Mouse (Mus musculus) natural killer cell, adult 2 months (primary cell): ENCODE measurements at regions not wholly inside any gene's neighbourhood (a gene's known extent, or its start where the extent isn't known, plus 50 kb on each side); places are given as distances from the start of the nearest gene placed in this dataset.
"Not testable (repeated sequence)": the region's sequence is repeated elsewhere in the genome, so short reads cannot be mapped to it uniquely, and the experiment has no call there.

Experiments used
- DNase-seq, 2 experiments: peaks; one replicate each; pipeline ENCODE4 v3.0.0; 2022; ENCODE audit warnings: low spot score in 2 of 2

DNA sequence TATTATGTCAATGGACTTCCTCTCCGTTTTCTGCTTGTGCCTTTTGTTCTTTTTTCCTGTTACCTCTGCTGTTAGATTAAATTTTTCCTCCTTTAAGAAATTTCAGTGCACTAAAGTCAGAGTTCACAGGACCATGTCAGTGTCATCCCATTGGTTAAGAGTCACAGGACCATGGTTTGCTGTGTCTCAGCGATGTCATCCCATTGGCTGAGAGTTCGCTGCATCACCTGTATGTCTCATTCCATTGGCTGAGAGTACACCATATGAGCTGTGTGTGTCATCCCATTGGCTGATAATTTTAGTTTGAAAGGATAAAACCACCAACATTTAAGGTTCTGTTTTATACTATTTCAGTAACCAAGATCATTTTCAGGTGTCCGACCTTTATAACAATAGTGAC is 50.7 kb upstream of the Jade1 start:
- DNase-seq: no peak

DNA sequence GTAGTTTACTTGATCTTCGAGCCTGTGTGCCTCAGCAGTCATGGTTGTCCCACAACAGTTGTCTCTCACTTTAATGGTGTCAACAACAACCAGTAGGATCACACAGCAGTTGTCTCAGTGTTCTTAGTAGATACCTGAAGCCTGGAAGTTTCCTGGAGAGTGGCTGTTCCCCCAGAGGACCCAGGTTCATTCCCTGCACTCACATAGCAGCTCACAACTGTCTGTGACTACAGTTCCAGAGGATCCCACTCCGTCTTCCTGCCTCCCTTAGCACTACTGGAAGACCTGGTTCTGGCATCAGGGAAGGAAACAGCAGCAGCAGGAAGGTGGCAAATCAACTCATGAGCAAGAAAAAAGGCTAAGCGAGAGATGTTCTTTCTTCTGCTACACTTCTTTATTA is 53.4 kb upstream of the Jade1 start:
- DNase-seq: no peak

DNA sequence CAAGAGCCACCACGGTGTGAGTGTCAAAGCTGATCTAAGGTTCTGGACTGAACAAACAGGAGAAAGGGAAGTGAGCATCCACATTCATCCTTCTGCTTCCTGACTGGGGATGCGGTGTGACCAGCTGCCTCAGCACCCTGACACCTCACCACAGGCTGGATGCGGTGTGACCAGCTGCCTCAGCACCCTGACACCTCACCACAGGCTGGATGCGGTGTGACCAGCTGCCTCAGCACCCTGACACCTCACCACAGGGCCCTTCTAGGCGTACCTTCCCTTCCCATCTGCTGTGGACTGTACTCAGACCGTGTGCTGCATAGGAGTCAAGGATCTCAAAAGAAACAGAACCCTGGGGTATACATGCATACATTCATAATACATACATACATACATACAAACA is 53.9 kb upstream of the Jade1 start:
- not testable (repeated sequence) for DNase-seq

DNA sequence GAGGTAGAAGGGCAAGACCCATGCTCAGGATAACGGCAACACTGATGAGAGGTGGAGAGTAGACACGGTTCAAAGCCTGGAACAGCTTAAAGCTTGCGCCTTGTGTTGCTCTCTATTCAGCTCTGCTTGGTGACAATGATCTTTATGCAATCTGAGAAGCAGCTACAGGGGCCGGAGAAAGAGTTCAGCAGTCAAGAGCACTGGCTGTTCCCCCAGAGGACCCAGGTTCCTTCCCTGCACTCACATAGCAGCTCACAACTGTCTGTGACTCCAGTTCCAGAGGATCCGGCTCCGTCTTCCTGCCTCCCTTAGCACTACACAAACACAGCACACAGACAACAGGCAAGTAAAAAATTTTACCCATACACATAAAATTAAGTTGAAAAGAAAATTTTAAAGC is 54.4 kb upstream of the Jade1 start:
- DNase-seq: no peak

DNA sequence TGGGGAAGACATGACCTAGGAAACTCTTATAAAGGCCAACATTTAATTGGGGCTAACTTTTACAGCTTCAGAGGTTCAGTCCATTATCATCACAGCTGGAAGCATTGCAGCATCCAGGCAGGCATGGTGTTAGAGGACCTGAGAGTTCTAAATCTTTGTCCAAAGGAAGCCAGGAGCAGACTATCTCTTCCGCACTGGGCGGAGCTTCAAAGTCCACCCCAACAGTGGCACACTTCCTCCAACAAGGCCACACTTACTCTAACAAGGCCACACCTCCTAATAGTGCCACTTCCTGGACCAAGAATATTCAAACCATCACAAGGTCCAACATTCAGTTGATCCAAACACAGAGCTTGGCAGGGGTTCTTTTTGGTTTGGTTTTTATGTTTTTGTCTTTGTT is 55.9 kb upstream of the Jade1 start:
- DNase-seq: no peak

DNA sequence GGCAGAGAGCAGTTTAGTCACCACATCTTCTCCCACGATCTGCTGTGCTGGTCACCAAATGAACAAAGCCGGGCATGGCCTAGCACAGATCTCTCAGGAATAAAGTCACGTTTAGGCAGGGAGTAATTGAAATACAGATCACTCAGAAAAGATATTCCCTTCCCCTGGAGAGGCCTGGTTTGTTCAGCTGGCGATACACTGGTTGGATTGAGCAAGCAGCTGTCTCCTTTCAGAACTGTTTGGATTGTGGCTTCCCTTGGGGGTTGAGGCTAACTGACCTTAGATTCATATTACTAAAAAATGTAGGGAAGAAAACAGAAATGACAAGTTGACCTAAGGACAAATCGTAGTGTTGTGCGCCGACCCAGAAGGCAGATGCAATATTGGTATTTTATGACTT is 56.7 kb upstream of the Jade1 start:
- no peak for DNase-seq

DNA sequence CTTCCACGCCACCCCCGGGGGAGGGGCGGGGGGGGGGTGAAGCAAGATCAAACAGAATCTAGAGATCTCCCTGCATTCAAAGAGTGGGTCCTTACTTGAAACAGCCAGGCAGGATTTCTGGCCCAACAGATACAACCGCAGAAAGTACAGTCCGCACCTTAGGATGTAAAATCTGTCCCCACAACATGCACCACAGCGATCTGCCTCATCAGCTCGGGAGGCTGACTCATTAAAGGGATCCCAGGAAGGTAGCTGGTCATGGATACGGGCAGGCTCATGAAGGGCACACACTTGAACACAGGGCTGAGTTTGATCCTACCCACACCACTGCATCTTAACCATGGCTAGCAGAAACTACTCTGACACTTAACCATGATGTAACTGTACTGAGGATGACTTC is 57.8 kb upstream of the Jade1 start:
- no peak for DNase-seq

DNA sequence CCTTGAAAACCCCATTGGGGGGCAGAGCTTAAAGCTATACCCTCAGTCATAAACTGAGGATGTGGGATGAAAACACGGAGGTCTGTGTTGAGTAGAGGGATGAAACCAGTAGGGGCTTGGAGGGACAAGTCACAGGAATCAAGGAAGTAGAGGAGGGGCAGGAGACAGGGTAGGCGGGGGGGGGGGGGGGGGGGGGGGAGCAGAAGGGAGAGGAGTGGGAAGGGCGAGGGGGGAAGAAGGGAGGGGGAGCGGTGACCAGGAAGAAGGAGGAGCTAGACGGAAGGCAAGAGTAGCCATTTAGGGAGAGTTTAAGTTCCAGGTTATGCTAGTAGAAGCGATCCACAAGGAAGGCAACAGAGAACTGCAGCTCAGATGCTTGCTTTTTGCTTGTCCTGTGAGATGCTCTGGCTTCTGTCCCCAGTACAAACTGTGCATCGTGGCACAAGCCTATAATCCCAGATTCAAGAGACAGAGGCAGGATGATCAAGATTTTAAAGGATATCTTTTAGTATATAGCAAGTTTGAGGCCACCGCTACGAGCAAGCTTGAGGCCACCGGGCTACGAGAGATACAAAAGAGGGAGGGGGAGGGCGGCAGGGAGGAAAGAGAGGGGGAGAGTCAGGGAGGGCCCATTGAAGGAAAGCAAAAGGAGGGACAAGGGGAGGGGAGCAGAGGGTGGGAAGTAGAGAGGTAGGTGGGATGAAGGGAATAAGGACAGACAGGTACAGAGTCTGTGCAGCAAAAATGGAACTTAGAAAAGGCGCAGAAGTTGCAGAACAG is 58.4 kb upstream of the Jade1 start:
- no peak for DNase-seq

DNA sequence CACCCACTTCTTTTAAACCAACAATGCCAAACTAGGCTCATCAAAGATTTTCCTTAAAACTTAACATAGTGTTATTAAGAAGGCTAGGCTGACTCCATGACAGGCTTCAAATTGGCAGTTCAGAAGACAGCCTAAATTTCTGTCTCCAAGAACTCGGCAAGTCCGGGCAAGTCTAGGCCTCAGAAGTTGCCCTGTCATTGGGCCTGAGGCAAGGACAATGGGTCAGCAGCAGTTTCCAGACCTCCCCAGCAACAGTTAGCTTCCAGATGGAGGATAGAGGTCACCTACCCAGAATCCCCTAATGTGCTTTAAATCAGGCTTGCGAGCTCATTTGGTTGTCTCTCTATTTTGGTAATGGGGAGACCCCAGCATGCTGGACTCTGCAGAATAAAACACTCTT is 59.6 kb upstream of the Jade1 start:
- DNase-seq: no peak

DNA sequence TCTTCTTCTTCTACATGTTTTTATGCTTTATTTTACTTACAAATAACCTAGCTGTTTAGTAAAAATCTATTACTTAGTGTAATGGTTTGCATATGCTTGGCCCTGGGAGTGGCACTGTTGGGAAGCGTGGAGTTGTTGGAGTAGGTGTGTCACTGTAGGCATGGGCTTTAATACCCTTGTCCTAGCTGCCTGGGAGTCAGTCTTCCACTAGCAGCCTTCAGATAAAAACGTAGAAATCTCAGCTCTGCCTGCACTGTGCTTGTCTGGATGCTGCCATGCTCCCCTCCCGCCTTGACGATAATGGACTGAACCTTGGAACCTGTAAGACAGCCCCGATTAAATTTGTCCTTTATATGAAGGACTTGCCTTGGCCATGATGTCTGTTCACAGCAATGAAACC is 60.4 kb upstream of the Jade1 start:
- no peak for DNase-seq

DNA sequence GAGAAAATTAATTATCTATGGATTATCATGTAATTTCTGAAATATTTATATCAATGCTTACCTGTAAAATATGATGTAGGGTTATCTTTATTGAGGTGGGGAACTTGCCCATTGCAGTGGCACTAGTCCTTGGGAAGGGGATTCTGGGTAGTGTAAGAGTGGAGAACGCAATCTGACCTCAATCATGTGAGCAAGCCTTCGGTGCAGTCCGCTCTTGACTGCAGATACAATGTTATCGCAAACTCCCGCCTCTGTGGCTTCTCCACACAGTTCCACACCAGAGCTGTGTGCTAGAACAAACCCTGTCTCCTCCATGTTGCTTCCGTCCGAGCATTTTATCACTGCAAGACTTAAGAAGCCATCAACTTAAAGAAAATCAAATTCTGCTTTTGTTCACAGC is 62.1 kb upstream of the Jade1 start:
- no peak for DNase-seq

DNA sequence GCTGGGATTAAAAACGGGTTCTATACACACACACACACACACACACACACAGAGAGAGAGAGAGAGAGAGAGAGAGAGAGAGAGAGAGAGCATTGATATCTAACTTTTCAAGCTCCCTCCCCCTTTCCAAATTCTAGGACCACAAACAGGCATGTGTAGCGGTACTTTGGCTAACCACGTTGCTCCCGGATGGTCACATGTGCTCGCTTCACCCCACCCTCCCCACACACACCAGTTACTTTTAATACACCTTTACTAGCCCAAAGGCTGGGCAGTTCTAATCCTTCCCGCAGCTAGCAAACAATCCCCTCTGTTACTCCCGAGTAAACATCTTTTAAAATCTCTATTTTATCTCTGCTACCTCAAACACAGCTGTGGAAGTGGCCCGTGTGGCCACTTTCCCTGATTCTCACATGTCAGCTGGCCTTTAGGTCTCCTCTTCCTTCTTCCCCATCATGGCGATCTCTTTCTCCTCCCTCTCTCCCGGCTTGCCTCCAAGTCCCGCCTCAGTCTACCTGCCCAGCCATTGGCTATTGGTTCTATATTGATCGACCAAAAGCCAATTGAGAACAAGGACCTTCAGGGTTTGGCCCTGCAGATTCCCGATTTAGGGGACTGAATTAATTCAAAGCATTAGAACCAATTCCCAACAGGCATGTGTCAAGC is 62.7 kb upstream of the Jade1 start:
- no peak for DNase-seq

DNA sequence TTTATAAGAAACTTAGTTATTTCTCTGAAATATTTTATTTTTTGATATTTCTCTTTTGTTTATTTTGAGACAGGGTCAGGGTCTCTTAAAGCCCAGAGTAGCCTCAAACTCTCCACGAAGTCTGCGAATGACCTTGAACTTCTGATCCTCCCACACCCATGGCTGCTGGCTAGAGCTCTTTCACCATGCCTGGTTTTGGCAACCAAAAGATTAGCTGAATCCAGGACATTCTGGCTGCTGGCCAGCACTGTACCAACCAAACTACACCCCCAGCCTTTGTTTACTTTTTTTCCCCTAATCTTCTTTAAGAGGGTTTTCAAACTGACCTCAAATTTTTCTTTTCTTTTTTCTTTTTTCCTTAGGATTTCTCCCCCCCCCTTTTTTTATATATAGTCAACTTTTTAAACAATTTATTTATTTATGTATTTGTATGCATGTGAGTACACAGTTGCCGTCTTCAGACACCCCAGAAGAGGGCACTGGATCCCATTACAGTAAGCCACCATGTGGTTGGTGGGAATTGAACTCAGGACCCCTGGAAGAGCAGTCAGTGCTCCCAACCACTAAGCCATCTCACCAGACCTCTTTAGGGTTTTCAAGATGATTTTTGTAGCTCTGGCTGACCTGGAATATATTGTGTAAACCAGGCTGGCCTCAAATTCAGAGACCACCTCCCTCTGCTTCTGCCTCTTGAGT is 63.4 kb upstream of the Jade1 start:
- DNase-seq: no peak

DNA sequence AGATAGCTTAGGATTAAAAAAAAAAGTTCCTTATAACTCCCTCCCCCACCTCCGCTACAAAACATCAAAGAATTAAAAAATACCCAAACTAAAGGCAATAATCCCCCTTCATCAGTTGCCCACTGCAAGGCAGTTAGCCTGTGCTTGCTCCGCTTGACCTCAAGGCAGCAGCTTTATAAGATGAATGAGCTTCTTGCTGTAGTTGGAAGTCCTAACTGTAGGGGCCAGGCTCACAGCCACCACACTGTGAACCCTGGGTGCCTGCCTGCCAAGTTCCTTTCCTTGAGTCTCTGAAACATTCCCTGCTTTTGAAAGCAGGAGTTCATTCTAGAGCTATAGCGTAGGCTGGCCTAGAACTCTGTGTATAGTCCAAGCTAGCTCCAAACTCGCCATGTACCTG is 64.3 kb upstream of the Jade1 start:
- DNase-seq: no peak

DNA sequence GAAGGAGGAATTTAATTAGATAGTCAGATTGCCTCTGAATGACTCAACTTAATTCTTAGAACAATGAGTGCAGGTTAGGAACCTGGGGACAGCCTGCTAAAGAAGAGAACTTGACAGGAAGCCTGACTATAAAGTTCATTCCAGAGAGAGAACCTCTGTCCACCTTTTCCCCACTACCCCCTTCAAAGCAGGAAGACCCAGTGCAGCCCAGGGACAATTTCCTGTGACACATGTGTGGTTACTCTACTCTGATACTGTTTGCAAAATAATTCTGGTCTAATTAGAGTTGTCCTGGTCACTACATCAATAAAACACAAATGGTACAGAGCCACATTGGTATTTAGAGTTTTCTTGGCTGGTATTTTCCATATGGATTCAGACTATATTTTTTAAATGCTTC is 65.5 kb upstream of the Jade1 start:
- DNase-seq: no peak

DNA sequence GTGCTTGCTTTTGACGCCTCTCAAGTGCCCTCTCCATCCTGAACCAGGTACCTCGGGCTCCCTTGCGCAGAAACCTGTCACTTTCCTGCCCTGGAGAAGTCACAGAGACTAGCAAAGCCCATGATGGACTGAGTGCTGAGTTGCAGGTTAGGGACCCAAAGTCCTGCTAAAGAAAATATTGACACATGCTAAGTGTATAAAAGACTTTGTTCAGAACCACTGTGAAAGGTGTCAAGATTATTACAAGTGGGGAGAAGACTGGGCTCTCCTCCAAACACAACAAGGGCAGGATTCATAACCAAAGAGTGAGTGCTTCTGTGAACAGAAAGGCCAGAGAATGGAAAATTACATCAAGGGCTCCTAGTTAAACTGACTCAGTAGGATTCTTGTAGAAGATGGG is 66.0 kb upstream of the Jade1 start:
- DNase-seq: no peak

DNA sequence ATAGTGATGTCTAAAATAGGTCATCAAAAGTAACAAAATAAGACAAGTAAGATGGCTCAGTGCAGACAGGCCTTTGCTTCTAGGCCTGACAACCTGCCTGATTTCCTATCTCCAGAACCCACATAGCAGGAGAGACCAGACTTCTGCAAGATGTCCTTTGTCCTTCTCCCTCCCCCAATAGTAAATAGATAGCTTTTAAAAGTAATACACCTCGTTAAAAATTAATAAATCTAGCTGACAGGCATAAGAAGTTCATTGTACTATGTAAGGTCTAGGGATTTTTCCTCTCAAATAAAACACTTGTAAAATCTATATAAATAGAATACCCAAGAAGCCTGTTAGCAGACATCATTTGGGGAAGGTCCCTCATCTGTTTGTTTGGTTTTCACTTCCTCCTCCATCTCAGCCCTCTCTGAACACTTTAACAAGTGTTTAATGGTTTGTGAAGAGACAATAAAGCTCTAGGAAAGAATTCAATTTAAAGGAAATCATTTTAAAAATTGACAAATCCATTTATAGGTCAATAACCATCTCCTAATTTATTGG is 67.2 kb upstream of the Jade1 start:
- DNase-seq: no peak

DNA sequence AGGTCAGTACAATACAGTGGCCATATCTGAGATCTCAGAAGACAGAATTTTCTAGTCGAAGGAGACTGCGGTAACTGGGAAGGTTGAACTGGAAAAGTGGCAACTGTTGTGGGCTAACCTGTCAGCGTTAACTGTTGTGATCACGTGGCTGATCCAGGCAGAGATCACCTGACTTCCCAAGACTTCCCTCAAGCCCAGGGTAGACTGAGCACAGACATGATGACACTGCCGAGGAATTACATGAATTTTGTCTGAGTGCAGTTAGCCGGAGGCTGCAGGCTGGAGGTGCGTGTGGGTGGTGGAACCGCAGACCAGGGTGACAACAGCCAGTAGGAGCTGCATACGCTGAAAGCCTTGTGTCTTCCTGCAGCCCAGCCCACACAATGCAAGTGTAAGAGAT is 70.6 kb upstream of the Jade1 start:
- DNase-seq: no peak

DNA sequence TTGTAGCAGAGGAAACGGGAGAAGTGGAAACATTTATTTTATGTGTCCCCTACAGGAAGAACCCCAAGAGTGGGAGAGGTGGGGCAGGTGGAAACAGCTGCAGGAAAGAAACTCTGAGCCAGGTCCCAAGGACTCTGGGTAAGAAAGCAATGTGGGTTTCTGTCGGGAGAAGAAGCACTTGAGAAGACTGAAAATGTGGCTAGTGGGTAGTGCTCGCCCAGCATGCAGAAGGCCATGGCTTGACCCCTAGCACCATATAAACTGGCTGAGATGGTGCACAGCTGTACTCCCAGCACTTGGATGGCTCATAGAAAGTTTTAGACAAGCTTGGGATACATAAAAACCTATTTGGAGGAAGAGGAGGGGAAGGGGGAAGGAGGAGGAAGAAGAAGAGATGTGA is 71.9 kb upstream of the Jade1 start:
- DNase-seq: no peak

DNA sequence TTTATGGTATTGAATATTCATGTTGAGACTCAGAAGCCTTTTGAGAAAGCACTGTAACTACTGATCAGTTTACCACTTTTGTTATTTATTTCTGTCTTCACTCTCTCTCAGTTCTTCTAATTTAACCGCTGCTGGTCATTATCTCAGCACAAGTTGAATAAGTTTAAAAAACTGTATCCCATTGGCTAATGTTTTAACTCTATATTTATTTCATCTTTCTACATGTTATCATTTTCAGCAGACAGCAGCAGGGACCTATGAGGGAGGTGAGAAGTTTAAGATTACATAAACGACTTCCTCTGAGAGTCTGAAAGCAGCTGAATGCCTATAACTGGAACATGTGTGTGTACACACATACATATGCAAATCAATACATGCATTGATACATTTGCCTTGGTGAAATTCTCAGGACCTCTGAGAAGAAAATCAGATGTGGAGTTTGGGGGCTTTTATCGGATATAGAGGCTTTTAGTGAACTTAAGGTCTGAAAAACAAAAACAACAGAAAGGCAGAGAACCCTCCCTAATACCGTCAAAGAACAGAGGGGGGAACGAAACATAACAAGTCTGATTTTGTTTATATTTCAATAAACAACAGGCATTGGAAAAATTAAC is 72.5 kb upstream of the Jade1 start:
- DNase-seq: no peak

DNA sequence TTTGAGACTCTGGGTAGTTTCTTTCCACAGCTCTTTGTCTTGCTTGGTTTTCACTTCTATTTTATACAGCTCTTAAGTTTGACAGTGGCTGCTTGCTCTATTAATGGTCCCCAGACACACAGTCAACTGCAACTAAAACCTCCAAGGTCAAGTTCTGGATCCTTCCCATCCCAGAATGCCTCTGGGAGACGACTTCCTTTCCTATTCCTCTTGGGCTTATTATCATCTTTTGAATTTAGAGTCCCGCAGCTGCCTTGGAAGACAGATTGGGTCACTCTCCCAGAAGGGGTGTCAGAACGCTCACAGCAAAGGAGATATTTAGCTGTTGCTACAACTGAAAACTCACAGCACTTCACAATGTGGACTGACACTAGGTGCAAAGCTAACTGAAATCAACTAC is 75.3 kb upstream of the Jade1 start:
- DNase-seq: no peak

DNA sequence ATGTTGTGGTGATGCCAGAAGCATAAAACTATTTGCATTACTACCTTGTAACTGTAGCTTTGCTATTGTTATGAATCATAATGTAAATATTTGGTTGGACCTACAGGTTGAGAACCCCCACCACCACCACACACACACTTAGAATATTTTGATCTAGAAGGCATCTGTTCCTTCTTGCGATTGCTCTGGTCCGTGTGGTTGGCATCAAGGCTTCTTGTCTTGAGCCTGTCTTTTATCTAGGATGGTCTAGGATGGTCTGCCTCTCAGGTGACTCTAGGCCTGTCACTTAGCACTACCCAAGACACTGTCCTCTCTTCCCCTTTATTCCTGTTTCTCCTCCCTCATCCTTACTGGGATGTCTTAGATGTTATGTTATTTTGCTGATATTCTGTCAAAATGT is 76.6 kb upstream of the Jade1 start:
- no peak for DNase-seq

DNA sequence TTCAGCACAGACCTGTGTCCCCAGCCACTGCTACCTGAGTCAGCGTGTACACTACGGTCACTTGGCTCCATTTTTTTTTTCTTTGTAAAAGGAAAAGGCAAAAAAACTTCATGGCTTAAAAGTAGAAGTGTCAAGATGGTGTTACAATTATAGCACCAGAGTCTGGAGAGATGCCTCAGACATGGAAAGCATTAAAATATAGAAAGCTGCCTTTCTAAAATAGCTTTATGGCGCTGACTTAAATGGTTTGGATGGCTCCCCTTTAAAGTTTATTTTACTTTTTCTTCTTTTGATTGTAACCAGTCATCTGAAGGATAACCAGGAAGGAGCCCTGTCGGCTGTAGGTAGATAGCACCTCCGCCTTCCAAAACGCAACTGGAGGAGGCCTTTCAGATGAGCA is 79.0 kb upstream of the Jade1 start:
- DNase-seq: no peak
